Mouse (Mus musculus) left cerebral cortex, adult 8-10 months (tissue): Measurements from ENCODE around the gene Klc4. TPM values are rescaled to one million over a fixed set of nuclear protein-coding genes. Genes with fewer than 3 reads are reported as not detected.

Experiments used
- DNase-seq, 2 experiments: peaks; one replicate each; pipeline ENCODE4 v3.0.0; 2022; ENCODE audit warnings: low spot score in 2 of 2
- total RNA-seq, 4 experiments: library from RNA; stranded (reverse); gene quantifications; 2 replicates each; pipeline ENCODE4 v1.2.4; 2022

Gene Klc4
- total RNA-seq, 4 experiments from 2014 or later: 20.8 to 23.4 (median 22.5) TPM

DNA sequence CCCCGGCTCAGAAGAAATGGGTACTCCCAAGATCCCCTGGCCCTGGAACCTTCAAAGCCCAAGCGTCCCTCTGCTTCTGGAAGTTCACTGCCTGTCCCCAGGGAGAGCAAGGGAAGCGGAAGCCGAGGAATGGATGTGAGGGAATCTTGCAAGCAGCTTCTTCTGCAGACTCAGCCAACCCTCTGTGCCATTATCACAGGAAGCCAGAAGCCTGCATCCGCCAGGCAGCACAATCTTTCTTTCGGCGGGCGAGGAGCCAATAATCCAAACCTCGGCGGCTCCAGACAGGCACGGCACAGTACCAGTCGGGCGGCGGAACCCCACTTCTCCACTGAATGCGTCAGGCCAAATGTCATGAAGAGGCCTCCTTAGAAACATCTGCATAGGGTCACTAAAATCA lies 24.5 kb downstream of the Klc4 start:
- DNase-seq: peak in 1 of 2 experiments; percentile 32

DNA sequence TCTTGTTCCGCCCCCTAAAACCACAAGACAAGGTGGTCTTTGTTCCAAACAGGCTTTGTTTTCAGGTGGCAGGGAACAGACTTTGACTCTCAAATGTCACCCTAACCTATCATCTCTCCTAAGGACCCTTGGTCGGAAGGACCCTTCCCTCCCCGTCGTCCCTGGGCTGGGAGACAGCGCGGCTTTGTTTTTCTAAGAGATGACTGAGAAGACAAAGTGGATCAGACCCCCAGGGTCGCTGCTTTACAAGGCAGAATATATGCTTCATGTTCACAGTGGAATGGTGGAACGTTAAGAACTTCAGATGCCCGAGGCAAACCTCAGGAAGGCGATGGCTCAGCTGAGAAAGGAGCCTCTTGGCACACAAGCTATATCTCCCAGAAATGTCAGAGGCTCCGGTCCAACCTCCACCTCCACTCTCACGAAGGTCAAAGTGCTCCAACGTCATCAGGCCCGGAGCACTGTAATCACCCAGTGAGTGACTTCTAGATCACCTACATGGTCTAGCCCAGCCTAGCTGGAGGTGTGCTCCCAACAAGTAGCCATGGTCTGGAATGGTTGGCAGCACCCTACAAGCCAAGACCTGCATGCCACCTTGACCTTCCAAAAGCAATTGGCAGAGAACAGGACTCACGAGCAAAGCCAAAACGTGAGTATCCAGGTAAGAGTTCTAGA lies 26.0 kb downstream of the Klc4 start:
- no peak for DNase-seq

DNA sequence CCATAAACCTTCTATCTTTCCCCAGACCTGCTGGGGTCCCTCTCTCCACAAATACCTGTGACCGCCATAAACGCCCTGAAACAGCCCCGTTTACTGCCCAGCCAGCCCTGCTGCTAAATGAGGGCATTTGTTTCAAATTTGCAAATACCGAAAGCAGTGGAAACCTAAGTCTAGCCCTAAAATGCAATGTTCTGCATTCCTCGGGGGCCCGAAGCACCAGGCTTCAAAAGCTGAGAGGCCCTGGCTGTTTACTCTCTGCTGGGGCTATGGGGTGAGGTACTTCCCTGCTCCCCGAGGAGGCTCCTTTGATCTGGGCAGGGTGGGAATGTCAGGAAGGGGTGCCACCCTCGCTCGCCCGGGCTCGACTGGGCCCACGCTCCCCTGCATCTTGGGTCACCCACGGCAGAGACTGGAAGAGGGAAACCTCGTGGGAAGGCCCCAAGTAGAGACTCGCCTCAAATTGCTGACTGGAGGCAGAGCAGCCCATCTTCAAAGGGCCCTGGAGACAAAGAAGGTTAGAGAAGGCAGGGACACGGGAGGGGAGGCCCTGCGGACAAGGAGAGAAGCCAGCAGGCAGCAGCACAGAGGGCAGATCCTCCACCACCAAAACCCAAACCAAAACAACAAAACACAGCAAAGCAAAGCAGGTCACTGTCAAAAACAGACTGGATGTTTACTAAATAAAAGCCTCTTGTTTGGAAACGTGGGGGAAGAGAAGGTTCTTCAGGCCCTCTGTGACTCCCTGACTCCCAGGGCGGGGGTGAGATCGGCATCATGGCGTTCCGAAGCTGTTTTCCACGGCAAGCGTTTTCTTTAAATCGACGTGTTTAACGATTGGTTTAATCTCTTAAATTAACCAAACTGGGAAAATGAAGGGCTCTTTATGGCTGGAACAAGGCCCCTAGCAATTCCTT lies 26.8 kb downstream of the Klc4 start:
- no peak for DNase-seq

DNA sequence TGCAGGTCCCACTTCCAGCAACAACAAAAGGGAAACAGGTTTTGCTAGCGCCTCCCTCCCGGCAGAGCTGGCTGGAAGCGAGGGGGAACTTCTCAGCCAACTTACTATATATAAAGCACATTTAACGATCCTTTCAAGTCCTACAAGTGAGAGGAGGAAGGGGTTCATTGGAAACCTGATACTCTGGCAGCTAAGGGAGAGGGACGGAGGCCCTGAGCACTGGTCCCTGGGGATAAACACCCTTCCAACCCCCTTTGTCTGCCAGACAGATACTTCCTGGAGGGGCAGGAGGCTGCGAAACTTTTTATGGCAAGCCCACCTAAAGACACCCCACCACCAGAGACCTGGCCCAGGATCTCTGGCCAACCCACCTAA lies 27.4 kb downstream of the Klc4 start:
- no peak for DNase-seq

DNA sequence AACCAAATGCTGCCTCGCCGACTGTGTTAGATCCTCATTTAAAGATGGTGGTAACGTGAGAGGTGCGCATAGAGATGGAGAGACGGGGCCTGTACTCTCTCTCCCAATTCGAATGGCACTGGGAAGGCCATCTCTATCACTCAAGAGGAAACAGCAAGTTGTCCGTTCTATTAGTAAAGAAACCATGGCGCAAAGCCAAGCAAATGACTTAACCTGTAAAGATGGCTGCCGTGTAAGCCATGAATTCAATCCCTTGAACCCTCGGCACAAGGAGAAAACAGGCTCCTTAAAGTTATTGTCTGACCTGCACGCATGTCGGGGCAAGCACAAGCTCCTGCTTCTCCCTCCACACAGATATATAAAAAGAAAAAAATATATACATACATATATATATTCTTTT lies 28.0 kb downstream of the Klc4 start:
- DNase-seq: no peak

DNA sequence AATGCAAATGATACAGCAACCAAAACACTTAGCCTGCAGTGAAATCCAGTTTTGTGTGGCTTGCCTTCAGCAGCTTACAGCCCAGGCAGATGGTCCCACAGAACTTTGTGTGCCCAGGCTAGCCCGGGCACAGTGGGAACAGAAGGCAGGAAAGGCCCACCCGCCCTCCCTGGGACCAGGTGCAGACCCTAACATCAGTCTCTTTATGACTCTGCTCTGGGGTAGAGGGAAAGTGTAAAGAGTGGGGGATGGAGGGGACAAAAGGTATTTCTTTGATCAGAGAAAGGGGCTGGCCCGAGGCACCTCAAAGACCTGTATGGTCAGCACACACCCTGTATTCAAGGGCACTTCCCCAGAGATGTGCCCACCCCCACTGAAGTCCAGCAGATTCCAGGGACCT lies 32.6 kb downstream of the Klc4 start:
- DNase-seq: no peak

DNA sequence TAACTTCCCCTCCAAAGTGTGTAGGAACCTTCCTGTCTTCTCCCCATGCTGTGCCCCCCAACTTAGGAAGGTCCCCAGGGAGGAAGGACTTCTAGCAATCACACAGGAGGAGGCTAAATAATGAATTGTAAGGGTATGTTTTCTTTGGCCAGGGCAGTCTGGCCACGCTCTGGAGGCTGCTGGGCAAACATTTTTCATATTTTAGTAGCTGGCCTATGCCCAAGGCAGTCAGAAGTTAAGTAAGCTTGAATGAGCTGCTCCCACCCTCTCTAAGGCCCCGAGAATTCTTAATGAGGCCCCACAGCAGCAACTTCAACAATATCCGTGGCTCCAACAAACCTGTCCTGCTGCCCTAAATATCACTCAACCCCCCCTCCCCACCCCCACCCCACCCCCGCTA lies 33.0 kb downstream of the Klc4 start:
- DNase-seq: no peak

DNA sequence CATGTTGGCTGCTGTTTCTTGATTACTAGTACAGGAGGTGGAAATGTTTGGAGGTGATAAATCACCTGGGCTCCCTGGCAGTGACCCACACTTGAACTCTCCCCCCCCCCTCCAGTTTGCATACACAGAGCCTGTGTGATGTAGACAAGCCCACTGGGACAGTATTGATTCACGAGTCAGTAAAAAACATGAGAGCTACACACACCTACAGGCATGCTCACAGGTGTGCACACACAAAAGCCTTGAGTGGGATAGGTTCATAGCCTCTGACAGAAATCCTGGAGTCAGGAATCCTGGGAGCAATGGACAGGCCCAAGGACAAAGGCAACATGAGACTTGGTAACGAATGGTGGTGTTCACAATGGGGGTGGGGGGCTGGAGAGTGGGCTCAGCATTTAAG lies 33.6 kb downstream of the Klc4 start:
- DNase-seq: no peak

DNA sequence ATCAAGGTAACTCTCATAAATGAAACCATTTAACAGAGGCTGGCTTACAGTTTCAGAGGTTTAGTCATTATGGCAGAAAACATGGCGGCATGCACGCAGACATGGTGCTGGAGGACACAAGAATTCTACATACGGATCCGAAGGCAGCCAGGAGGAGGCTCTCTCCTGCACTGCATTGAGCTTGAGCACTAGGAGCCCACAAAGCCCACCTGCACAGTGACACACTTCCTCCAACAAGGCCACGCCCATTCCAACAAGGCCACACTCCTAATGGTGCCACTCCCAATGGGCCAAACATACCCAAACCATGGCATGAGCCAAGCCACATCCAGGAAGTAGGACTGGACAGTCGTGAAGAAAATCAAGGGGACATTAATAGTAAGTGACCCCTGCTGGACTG lies 34.5 kb downstream of the Klc4 start:
- DNase-seq: no peak

DNA sequence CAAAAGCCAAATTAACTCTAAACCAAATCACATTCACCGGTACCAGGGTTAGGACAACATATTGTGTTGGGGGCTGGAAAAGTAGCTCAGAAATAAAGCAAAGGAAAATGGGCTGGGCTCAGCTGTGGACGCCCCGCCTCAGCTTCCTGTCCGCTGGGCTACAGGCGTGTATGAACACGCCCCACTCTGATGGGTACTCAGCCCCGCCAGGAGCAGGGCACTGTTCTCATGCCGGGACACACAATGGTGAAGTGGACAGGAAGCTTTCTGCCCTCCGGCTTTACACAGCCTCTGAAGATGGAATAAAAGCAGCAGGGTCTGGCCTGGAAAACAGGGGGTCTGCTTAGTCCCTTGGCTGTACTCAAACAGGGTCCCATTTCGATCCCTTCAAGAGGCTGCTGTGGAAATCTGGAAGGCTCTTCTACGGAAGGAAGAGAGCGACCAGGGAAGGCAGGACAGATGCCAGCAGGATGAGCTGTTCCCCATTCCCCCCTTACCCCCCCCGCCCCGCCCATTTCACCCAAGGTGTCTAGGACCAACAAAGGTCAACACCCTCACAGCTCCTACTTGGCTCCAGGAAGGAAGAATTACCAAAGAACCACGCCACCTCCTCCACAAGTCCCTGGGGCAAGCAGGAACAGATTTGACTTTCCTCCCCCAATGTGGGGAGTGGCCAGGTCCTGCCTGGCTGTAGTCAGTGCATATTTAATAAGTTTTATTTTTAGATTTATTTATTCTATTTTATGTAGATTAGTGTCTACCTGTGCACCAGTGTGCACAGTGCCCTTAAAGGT lies 35.9 kb downstream of the Klc4 start:
- DNase-seq: no peak

DNA sequence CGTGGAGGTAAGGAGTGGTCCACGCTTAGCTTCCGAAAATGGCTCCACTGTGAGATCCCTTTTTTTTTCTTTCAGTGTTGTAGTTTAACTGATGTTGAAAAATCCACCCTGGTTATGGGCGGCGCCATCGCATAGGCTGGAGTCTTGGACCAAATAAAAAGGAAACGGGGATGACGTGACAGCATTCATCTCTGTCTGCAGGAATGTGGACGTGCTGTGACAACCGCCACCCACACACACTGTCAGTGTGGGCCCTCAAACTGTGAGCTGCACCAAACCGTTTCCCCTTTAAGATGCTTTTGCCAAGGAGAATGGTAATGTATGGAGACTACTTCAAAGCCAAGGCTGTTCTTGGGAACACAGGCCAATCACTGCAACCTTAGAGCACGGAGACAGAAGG lies 39.8 kb downstream of the Klc4 start:
- DNase-seq: peak in 1 of 2 experiments; percentile 49

DNA sequence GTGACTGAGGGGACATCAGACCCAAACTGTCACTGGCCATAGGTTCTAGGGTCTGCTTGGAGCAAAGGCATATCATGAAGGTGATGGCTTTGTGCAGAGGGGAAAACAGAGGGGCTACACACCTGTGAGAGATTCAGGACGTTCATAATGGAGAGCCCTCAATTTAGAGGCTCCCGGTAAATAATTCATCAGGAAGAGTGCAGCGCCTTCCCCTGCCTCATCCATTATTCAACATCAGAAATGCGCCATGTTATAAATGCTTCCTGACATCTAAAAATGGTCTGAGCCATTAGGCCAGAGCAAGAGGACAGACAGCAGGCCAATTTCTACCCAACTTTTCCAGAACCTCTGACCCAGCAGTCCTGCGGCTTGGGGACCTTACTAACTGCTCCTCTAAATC lies 40.7 kb downstream of the Klc4 start:
- DNase-seq: no peak

DNA sequence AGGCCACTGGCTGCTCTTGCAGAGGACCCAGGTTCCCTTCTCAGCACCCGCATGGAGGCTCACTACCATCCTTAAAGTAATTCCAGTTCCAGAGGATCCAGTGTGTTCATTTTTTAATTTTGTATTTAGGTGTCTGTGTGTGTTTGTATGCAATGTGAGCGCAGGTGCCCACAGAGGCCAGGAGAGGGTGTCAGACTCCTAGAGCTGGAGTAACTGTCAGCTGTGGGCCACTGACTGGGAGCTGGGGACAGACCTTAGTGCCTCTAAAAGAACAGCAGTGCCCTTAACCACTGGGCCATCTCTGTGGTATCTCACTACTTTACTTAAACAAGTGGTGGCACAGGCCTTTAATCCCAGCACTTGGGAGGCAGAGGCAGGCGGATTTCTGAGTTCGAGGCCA lies 42.6 kb downstream of the Klc4 start:
- DNase-seq: no peak

DNA sequence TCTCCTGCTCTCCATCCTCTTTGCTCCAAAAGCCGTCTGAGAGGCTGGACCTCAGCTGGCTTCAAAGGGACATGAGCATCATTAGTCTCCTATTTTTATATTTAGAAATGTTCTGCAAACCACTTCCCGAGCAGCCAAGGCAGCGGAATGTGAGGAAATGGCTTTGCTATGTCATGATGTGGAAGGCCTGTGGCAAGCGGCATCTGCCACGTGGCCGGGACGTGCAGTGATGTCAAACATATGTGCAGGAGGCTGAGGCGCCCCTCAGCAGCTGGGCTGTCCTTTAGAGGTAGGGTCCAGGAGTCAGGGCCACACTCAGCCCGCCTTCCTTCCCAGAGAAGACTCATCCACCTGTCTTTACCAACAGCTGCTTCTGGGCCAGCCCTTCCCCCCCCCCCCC lies 43.6 kb downstream of the Klc4 start:
- no peak for DNase-seq

DNA sequence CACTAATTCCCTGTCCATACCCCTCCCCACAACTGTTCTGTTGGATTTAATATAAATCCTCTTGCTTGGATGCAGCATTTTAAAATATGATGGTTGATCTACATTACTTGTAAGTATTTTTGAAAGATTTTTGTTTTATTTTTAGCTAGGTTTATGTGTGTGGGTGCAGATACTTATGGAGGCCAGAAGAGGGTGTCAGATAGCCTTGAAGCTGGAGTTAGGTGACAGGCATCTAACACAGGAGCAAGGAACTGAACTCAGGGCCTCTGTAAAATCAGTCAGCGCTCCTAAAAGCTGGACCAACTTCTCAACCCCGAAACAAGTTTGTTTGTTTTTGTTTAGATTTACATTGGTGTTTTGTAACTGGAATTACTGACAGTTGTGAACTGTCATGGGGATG lies 45.3 kb downstream of the Klc4 start:
- DNase-seq: no peak

DNA sequence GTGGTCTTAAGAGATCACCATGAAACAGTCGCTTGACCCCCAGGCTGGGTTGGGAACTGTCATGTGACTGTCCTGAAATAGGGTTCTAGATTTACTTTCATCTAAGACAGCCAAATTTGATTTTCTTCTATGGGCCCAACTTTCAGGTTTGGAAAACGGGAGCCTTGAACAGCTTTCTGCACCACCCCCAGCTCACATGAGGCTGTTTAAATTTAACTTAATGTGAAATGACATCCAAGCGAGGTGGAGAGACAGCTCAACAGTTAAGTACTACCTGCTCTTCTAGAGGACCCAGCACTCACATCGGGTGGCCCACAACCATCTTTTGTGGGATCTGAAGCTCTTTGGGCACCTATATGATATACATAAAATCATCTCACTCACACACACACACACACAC lies 46.9 kb downstream of the Klc4 start:
- DNase-seq: no peak

DNA sequence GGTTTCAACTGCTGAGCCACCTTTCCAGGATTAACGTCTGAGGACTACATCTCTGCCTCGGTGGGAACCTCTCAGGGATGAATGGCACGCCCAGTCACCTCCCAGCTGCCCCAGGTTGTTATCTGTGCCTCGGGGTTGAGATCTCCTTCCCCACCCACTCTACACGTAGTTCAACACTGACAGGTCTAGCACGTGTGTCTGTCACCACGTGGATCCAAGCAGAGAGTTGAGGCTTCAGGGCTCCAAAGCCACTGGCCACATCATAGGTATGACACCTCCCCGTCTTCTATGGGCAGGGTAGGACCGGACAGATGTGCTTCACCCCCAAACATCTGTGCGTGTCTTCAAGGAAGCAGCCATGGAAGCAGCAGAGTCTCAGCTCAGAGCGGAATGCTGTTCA lies 47.9 kb downstream of the Klc4 start:
- no peak for DNase-seq

DNA sequence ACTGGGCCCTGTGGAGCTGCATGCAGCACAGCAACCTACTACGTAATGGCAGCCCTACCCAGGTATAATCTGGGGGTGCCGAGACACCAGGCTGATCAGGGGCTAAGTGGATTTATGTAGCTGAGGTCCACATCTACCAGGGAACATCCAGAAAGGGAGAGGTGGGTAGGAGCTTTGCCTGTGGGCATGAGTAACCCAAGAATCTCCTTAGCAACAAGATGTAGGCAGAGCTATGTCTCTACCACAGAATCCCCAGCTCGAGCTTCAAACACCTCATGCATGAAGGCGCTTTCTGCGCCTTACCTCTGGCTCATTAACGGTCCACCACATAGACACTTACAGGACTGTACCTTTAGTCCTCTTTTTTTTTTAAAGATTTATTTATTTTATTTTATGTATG lies 50.5 kb downstream of the Klc4 start:
- no peak for DNase-seq

DNA sequence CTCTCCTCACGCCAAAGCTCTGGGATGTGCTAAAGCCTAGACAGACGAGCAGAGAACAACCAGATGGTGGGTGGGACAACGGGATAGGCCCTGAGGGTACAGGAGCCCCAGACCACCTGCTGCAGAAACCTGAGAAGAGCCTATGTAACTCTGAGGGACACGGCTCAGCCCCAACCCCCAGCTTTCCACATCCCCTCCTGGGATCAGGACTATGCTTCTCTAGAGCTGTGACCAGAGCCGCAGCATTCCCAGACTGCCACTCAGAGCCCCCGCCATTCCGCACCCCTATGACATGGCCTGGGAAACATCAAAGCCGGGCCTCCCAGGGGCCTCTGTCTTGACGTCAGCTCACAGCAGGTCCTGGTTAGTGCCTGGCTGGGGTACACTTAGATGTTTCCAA lies 51.2 kb downstream of the Klc4 start:
- DNase-seq: no peak

DNA sequence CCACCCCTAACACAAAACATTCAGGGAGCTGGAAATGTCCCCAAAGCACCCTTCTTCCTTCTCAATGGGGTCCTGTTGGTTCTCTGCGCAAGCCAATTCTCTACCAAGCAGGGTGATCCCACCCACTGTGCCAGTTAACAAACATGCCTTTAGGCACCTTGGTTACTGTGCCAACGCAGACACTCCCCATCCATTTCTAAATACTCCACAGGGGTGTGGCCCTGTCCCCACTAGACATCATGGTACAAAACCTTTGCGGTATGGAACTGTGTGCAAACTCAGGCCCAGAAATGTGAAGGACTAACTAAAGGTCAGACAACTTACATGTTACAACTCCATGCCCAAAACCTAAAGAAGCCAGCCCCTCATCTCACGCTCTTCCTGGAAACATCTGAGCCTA lies 52.7 kb downstream of the Klc4 start:
- DNase-seq: no peak

DNA sequence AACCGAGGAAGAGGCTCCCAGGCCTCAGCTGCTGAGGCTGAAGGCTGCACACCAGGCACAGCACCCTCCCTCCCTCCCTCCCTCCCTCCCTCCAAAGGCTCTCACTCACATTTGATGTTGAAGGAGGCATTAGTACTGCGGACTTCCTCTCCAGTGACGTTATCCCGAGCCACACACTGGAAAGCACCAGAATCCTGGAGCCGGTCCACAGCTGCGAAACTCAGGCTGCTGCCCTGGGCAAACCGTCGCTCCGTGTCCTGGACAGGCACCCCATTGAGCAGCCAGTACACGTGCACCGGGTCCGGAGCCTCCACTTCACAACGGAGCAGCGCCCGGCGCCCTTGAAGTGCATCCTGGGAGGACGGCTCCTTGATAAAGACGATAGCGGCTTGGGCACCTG lies 54.4 kb downstream of the Klc4 start:
- no peak for DNase-seq

DNA sequence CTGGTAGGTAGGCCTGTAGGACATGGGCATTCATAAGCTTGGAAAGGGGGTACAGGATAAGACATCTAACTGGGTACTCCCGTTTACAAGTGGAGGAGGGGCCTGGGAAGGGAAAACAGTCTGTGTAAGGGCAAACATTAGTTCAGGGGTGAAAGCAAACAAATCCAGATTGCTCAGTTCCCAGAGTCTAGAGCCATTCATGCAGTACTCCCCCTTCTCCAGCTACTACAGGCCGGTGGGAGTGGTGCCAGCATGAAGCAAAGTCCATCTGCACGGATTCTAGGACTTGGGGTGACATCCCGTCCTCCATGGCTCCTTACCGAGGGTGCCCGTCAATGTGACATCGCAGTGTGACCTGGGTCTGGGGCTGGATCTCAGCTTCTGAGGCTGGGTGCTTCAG lies 55.4 kb downstream of the Klc4 start:
- no peak for DNase-seq
